Mouse (Mus musculus) forebrain, embryonic 15.5 days (tissue): Measurements from ENCODE around the gene Ezh1. TPM values are rescaled to one million over a fixed set of nuclear protein-coding genes. Genes with fewer than 3 reads are reported as not detected.
A peak's percentile ranks its signal among the peaks of the same experiment; 100 is the strongest.

Experiments
- ATAC-seq: fragments of 200-750 bp; cut with Nextera tagmentation; replicated peaks from 2 replicates; pipeline ENCODE4 v1.8.0; 2017; ENCODE audit warnings: mild to moderate bottlenecking, moderate TSS enrichment, moderate library complexity
- H3K27ac ChIP-seq: fragments of 300-500 bp; sonication (generic); replicated peaks from 2 replicates; pipeline ENCODE4 v1.5.1; 2015; ENCODE audit warnings: mild to moderate bottlenecking, inconsistent platforms
- H3K27me3 ChIP-seq: fragments of 300-500 bp; sonication (generic); 2 replicates; pipeline ENCODE4 v1.6.1; 2015; ENCODE audit warnings: inconsistent platforms
- H3K36me3 ChIP-seq: fragments of 300-500 bp; sonication (generic); 2 replicates; pipeline ENCODE4 v1.6.1; 2015; ENCODE audit warnings: mild to moderate bottlenecking, inconsistent platforms
- H3K4me1 ChIP-seq: fragments of 300-500 bp; sonication (generic); 2 replicates; pipeline ENCODE4 v1.6.1; 2015; ENCODE audit warnings: inconsistent platforms
- H3K4me2 ChIP-seq: fragments of 300-500 bp; sonication (generic); replicated peaks from 2 replicates; pipeline ENCODE4 v1.6.1; 2015; ENCODE audit warnings: mild to moderate bottlenecking, inconsistent platforms
- H3K4me3 ChIP-seq: fragments of 300-500 bp; sonication (generic); 2 replicates; pipeline ENCODE4 v1.5.1; 2015; ENCODE audit warnings: mild to moderate bottlenecking, inconsistent platforms
- H3K9ac ChIP-seq: fragments of 300-500 bp; sonication (generic); replicated peaks from 2 replicates; pipeline ENCODE4 v1.6.1; 2015; ENCODE audit warnings: mild to moderate bottlenecking, inconsistent platforms
- H3K9me3 ChIP-seq: fragments of 300-500 bp; sonication (generic); 2 replicates; pipeline ENCODE4 v1.6.1; 2016; ENCODE audit warnings: inconsistent platforms
- WGBS: fragments of 180-500 bp; shearing (Covaris S2); methylation state at CpG from one replicate; pipeline ENCODE4 v1.1.7; 2015; ENCODE audit warnings: mixed read lengths; 5-methylcytosine and 5-hydroxymethylcytosine counted together
- polyA plus RNA-seq: library from polyadenylated mRNA; unstranded; fragments of >200 nt; fragmentation: Nextera tagmentation; extraction: Ambion mirVana; gene quantifications from 2 replicates; pipeline ENCODE4 v1.2.1, GENCODE M21; 2015

Gene Ezh1
- polyA plus RNA-seq, 1 experiment from 2014 or later = 19.6 TPM

- Histone ChIP-seq H3K27ac (no peak overlapping the region), H3K4me1 (peaks cover 9% of the 10 kb centered on the region), H3K4me2 (no peak overlapping the region), H3K9ac (no peak overlapping the region), H3K27me3 (no peaks in the 10 kb centered on the region), H3K9me3 (no peaks in the 10 kb centered on the region), H3K36me3 (no peaks in the 10 kb centered on the region), H3K4me3 (no peak overlapping the region)
- WGBS = 92% methylated on average over 12 of the region's 12 CpGs
- no peak for ATAC-seq
Observed at GRCm38 (mm10) chr11:101184984-101185383, 41.3 kb downstream of the Ezh1 start.

GRCm38 (mm10) chr11:101182771-101183517, 43.3 kb downstream of the Ezh1 start:
- H3K4me3 ChIP-seq = no peak overlapping the region
- no peak overlapping the region for H3K4me2 ChIP-seq
- H3K4me1 ChIP-seq = 0 out of 2 replicates have a peak, but pooled peaks cover 4% of the 10 kb centered on the region
- 84% methylated on average over 14 of the region's 14 CpGs for WGBS
- H3K9ac ChIP-seq = no peak overlapping the region
- peaks cover 9% of the 10 kb centered on the region; the same call in 1 of the 2 replicates for H3K27me3 ChIP-seq
- no peaks in the 10 kb centered on the region for H3K9me3 ChIP-seq
- H3K36me3 ChIP-seq = no peaks in the 10 kb centered on the region
- no peak for ATAC-seq
- no peak overlapping the region for H3K27ac ChIP-seq

DNA sequence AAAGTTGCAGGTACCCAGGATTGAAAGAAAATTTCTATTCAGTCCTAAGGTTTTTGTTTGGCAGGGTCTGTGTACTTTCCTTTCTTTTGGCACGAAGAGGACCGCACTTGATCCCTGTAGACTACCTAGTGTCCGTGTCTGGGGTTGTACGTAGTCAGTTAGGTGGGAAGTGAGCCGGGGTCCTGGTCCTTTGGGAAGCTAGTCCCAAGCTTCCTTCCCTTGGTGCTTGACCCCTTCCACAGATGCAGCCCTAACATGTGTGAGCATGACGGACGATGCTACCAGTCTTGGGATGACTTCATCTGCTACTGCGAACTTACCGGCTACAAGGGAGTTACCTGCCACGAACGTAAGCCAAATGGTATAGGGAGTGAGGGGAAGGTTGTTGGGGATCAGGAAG, 44.3 kb downstream of the Ezh1 start:
- no peak overlapping the region for H3K9ac ChIP-seq
- H3K36me3 ChIP-seq = no peaks in the 10 kb centered on the region
- no peak overlapping the region for H3K4me2 ChIP-seq
- no peak for ATAC-seq
- H3K4me1 ChIP-seq = peaks cover 10% of the 10 kb centered on the region; the same call in 1 of the 2 replicates
- H3K27me3 ChIP-seq = peaks cover 18% of the 10 kb centered on the region
- H3K27ac ChIP-seq = no peak overlapping the region
- H3K4me3 ChIP-seq = no peak overlapping the region
- WGBS = 93% methylated on average over 11 of the region's 11 CpGs
- no peaks in the 10 kb centered on the region for H3K9me3 ChIP-seq

GRCm38 (mm10) chr11:101180846-101181740, 45.2 kb downstream of the Ezh1 start:
- H3K9ac ChIP-seq = no peak overlapping the region
- WGBS = 42% methylated on average over 10 of the region's 10 CpGs
- H3K27ac ChIP-seq = no peak overlapping the region
- no peak overlapping the region for H3K4me3 ChIP-seq
- H3K4me2 ChIP-seq = no peak overlapping the region
- no peaks in the 10 kb centered on the region for H3K9me3 ChIP-seq
- ATAC-seq = no peak
- peaks cover 27% of the 10 kb centered on the region for H3K27me3 ChIP-seq
- no peaks in the 10 kb centered on the region for H3K36me3 ChIP-seq
- peaks cover 19% of the 10 kb centered on the region for H3K4me1 ChIP-seq

GRCm38 (mm10) chr11:101180261-101180660, 46.0 kb downstream of the Ezh1 start:
- peaks cover 25% of the 10 kb centered on the region for H3K4me1 ChIP-seq
- peaks cover 30% of the 10 kb centered on the region for H3K27me3 ChIP-seq
- no peak overlapping the region for H3K4me3 ChIP-seq
- no peak overlapping the region for H3K9ac ChIP-seq
- ATAC-seq = no peak
- no peaks in the 10 kb centered on the region for H3K36me3 ChIP-seq
- WGBS = 61% methylated on average over 17 of the region's 17 CpGs
- no peak overlapping the region for H3K4me2 ChIP-seq
- H3K9me3 ChIP-seq = no peaks in the 10 kb centered on the region
- no peak overlapping the region for H3K27ac ChIP-seq

GRCm38 (mm10) chr11:101179306-101179705, 47.0 kb downstream of the Ezh1 start:
- H3K9me3 ChIP-seq = no peaks in the 10 kb centered on the region
- H3K27ac ChIP-seq = no peak overlapping the region
- H3K4me1 ChIP-seq = peaks cover 31% of the 10 kb centered on the region
- no peaks in the 10 kb centered on the region for H3K36me3 ChIP-seq
- no peak overlapping the region for H3K4me2 ChIP-seq
- H3K9ac ChIP-seq = no peak overlapping the region
- 73% methylated on average over 15 of the region's 15 CpGs for WGBS
- H3K27me3 ChIP-seq = peaks cover 35% of the 10 kb centered on the region
- H3K4me3 ChIP-seq = no peak overlapping the region
- no peak for ATAC-seq

GRCm38 (mm10) chr11:101178061-101179058, 47.9 kb downstream of the Ezh1 start:
- H3K4me3 ChIP-seq = no peak overlapping the region

GRCm38 (mm10) chr11:101176933-101177773, 49.1 kb downstream of the Ezh1 start:
- H3K4me2 ChIP-seq = peak overlapping the region; percentile 50
- peak overlapping the region; percentile 39 for H3K4me3 ChIP-seq
- ATAC-seq = no peak
- no peak overlapping the region for H3K27ac ChIP-seq
- peaks cover 39% of the 10 kb centered on the region for H3K27me3 ChIP-seq
- no peak overlapping the region for H3K9ac ChIP-seq
- peaks cover 51% of the 10 kb centered on the region for H3K4me1 ChIP-seq
- H3K9me3 ChIP-seq = no peaks in the 10 kb centered on the region
- no peaks in the 10 kb centered on the region for H3K36me3 ChIP-seq
- WGBS = 20% methylated on average over 22 of the region's 22 CpGs

More at GRCm38 (mm10) chr11:101178061-101179058, 47.9 kb downstream of the Ezh1 start:
- no peak for ATAC-seq
- H3K36me3 ChIP-seq = no peaks in the 10 kb centered on the region
- H3K27me3 ChIP-seq = peaks cover 39% of the 10 kb centered on the region
- H3K27ac ChIP-seq = no peak overlapping the region
- H3K9ac ChIP-seq = no peak overlapping the region
- no peaks in the 10 kb centered on the region for H3K9me3 ChIP-seq
- H3K4me1 ChIP-seq = peaks cover 41% of the 10 kb centered on the region
- 49% methylated on average over 36 of the region's 36 CpGs for WGBS
- no peak overlapping the region for H3K4me2 ChIP-seq

DNA sequence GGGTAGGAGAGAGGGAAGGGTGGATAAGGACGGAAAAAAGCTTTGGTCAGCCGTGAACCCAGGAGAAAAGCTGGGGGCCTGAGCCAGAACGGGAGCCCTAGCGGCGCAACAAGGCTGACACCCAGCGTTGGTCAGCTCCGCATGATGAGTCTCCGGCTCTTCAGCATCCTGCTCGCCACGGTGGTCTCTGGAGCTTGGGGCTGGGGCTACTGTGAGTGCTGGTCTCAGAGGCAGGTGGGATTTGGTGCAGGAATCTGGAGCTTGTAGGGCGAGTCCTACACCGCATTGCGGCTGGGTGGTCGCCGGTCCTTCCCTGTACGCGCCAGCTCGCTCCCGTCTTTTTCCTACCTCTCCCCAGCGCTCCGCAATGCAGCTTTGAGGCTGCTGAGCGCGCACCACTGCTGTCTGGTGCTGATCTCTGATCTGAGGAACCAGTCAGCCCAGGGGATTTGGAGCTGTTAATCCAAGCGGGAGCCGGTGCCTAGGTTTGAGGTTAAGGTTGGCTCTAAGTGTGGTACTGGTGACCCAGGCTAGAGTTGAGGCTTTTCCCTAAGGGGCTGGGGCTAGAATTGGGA, 50.1 kb downstream of the Ezh1 start:
- WGBS = under 1% methylated on average over 25 of the region's 25 CpGs
- H3K27me3 ChIP-seq = peaks cover 39% of the 10 kb centered on the region
- peak overlapping the region; percentile 38; the same call in 1 of the 2 replicates for H3K9ac ChIP-seq
- H3K36me3 ChIP-seq = no peaks in the 10 kb centered on the region
- H3K4me3 ChIP-seq = peak overlapping the region; percentile 39
- H3K4me2 ChIP-seq = peak overlapping the region; percentile 50
- peaks cover 58% of the 10 kb centered on the region for H3K4me1 ChIP-seq
- no peaks in the 10 kb centered on the region for H3K9me3 ChIP-seq
- H3K27ac ChIP-seq = no peak overlapping the region
- no peak for ATAC-seq

DNA sequence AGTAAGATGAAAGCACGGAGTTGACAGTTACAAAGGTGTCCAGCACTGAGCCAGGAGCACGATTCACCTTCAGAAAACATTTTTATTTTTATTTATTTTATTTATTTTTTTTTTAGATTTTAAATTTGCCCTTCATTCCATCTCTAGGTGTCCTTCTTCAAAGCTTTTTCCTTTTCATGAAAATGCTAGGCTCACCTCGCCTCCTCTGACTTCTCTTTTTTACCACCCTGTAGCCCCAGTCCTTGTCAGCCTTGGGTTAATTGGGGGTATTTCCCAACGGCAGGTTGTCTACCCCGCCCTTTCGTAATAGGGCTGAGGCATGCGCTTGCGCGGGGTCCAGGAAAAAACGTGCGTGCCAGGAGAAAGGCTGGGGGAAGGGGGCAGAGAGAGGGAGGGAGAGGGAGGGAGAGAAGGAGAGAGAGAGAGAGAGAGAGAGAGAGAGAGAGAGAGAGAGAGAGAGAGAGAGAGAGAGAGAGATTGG, 50.6 kb downstream of the Ezh1 start:
- no peak overlapping the region for H3K9ac ChIP-seq
- H3K4me1 ChIP-seq = peaks cover 61% of the 10 kb centered on the region
- H3K36me3 ChIP-seq = no peaks in the 10 kb centered on the region
- peak overlapping the region; percentile 50 for H3K4me2 ChIP-seq
- H3K9me3 ChIP-seq = no peaks in the 10 kb centered on the region
- WGBS = 11% methylated on average over 11 of the region's 11 CpGs
- H3K4me3 ChIP-seq = peak overlapping the region; percentile 39
- no peak overlapping the region for H3K27ac ChIP-seq
- ATAC-seq = no peak
- peaks cover 39% of the 10 kb centered on the region for H3K27me3 ChIP-seq
